Mouse (Mus musculus) hindbrain, postnatal 0 days (tissue): Measurements from ENCODE around the gene A230050P20Rik. TPM values are rescaled to one million over a fixed set of nuclear protein-coding genes. Genes with fewer than 3 reads are reported as not detected.

Experiments used
- ATAC-seq: fragments of 200-750 bp; cut with Nextera tagmentation; 2 replicates; pipeline ENCODE4 v1.8.0; 2017; ENCODE audit warnings: mild to moderate bottlenecking, moderate TSS enrichment, moderate library complexity
- DNase-seq: peaks from one replicate; pipeline ENCODE4 v3.0.0-alpha.2; 2015; ENCODE audit warnings: low spot score
- H3K27ac ChIP-seq: fragments of 300-500 bp; sonication (generic); 2 replicates; pipeline ENCODE4 v1.5.1; 2014; ENCODE audit warnings: mild to moderate bottlenecking
- H3K27me3 ChIP-seq: fragments of 300-500 bp; sonication (generic); 2 replicates; pipeline ENCODE4 v1.6.1; 2014; ENCODE audit warnings: low read length, mixed read lengths; ENCODE audit not compliant: insufficient read depth
- H3K36me3 ChIP-seq: fragments of 300-500 bp; sonication (generic); 2 replicates; pipeline ENCODE4 v1.6.1; 2014; ENCODE audit warnings: low read length, mixed read lengths; ENCODE audit not compliant: insufficient read depth
- H3K4me1 ChIP-seq: fragments of 300-500 bp; sonication (generic); 2 replicates; pipeline ENCODE4 v1.6.1; 2014; ENCODE audit warnings: antibody characterized with exemption, low read length, mixed read lengths; ENCODE audit not compliant: insufficient read depth
- H3K4me2 ChIP-seq: fragments of 300-500 bp; sonication (generic); 2 replicates; pipeline ENCODE4 v1.6.1; 2014; ENCODE audit warnings: low read depth, mild to moderate bottlenecking, low read length, moderate library complexity, mixed read lengths
- H3K4me3 ChIP-seq: fragments of 300-500 bp; sonication (generic); 2 replicates; pipeline ENCODE4 v1.5.1; 2014; ENCODE audit warnings: low read length
- H3K9ac ChIP-seq: fragments of 300-500 bp; sonication (generic); replicated peaks from 2 replicates; pipeline ENCODE4 v1.6.1; 2014; ENCODE audit warnings: mild to moderate bottlenecking, low read length, moderate library complexity, mixed read lengths
- H3K9me3 ChIP-seq: fragments of 300-500 bp; sonication (generic); 2 replicates; pipeline ENCODE4 v1.6.1; 2016; ENCODE audit warnings: low read length, mixed read lengths
- CTCF ChIP-seq: IDR thresholded peaks from 2 replicates; pipeline ENCODE4 v1.5.1; 2016; ENCODE audit warnings: antibody characterized with exemption, control low read depth, low read depth
- WGBS: fragments of 180-500 bp; shearing (Covaris S2); extraction: QIAGEN DNeasy Blood & Tissue Kit; methylation state at CpG from one replicate; pipeline ENCODE4 v1.1.7; 2014; 5-methylcytosine and 5-hydroxymethylcytosine counted together
- polyA plus RNA-seq: library from polyadenylated mRNA; unstranded; fragments of >200 nt; fragmentation: Nextera tagmentation; extraction: Ambion mirVana; gene quantifications from 2 replicates; pipeline ENCODE4 v1.2.1, GENCODE M21; 2015
- total RNA-seq: library from RNA; depleted of rRNA; stranded (reverse); fragments of >200 nt; gene quantifications from 2 replicates; pipeline ENCODE4 v1.2.3, GENCODE M21; 2014

The A230050P20Rik gene
- total and polyA plus RNA-seq, 2 experiments from 2014 or later = 26.0 to 32.7 TPM

DNA sequence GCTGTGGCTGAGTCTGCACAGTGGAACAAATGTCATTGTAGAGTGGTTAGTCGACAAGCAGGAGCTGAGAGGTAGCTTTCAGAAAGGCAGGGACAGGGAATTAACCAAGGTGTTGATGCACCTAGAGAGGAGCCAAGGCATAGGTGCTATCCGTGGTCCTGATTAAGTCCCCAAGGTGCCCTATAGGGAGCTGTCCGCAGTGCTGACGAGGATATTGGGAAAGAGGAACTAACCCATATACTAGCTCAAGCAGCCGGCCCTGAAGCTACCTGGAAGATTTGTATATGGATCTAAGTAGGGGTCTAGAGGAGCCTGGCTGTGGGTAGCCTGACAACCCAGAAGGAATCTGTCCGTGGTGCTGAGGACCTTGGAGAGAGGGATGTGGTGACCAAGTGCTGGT is 11.3 kb upstream of the A230050P20Rik start:
- no peaks in the 10 kb centered on the region for H3K9me3 ChIP-seq
- no peak overlapping the region for H3K9ac ChIP-seq
- no peaks in the 10 kb centered on the region for H3K27me3 ChIP-seq
- no peaks in the 10 kb centered on the region for H3K4me1 ChIP-seq
- DNase-seq (peak; percentile 23), ATAC-seq (no peak)
- no peak overlapping the region for H3K4me2 ChIP-seq
- no peaks in the 10 kb centered on the region for H3K36me3 ChIP-seq
- H3K4me3 ChIP-seq = no peak overlapping the region
- H3K27ac ChIP-seq = no peak overlapping the region
- WGBS = 12% methylated on average over 6 of the region's 6 CpGs
- no peak for TF ChIP-seq CTCF

DNA sequence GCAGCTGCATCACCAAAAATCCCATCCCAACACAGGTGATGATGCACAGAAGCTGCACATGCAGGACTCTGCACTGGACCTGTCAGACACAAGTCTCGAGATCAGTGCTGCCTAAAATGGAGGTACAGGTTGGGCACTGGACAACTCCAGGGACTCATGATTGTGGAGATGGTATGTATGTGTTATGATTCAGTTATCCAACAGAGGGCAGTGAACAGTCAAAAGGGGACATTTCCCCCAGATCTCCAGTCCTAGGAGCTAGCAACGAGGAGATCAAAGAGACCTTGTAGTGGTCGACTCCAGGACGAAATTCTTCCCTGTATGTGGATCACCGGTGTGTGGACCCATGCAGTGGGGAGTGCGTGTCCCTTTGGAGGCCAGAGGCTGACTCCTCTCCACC is 8.5 kb upstream of the A230050P20Rik start:
- H3K4me2 ChIP-seq = no peak overlapping the region
- no peaks in the 10 kb centered on the region for H3K27me3 ChIP-seq
- DNase-seq = no peak
- no peaks in the 10 kb centered on the region for H3K36me3 ChIP-seq
- 41% methylated on average over 6 of the region's 6 CpGs for WGBS
- H3K9ac ChIP-seq = no peak overlapping the region
- H3K4me1 ChIP-seq = no peaks in the 10 kb centered on the region
- H3K9me3 ChIP-seq = no peaks in the 10 kb centered on the region
- no peak overlapping the region for H3K27ac ChIP-seq
- H3K4me3 ChIP-seq = no peak overlapping the region
- no peak for ATAC-seq
- TF ChIP-seq CTCF = no peak

DNA sequence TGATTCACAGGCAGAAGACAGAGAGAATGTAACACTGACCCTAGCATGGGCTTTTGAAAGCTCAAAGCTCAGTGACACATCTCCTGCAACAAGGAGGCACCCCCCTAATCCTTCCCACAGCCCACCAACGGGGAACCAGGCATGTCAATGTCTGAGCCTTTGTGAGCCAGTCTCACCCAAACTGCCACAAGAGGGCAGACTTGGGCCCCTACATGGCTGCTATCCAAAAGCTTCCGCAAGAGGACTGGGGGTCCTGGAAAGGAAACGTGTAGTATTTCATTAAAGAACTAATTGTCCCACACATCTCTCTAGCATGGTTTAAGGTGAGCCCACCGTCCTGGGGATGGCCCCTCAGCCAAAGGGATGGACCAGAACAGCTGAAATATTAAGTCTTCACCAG is 6.6 kb upstream of the A230050P20Rik start:
- no peaks in the 10 kb centered on the region for H3K27me3 ChIP-seq
- no peaks in the 10 kb centered on the region for H3K36me3 ChIP-seq
- 9% methylated on average over 4 of the region's 4 CpGs for WGBS
- no peak overlapping the region for H3K4me2 ChIP-seq
- H3K4me3 ChIP-seq = no peak overlapping the region
- DNase-seq (peak; percentile 70), ATAC-seq (0 out of 2 replicates have a peak, but pooled peaks have one; percentile 10)
- H3K9ac ChIP-seq = no peak overlapping the region
- no peaks in the 10 kb centered on the region for H3K4me1 ChIP-seq
- peak; percentile 66 for TF ChIP-seq CTCF
- no peaks in the 10 kb centered on the region for H3K9me3 ChIP-seq
- no peak overlapping the region for H3K27ac ChIP-seq

DNA sequence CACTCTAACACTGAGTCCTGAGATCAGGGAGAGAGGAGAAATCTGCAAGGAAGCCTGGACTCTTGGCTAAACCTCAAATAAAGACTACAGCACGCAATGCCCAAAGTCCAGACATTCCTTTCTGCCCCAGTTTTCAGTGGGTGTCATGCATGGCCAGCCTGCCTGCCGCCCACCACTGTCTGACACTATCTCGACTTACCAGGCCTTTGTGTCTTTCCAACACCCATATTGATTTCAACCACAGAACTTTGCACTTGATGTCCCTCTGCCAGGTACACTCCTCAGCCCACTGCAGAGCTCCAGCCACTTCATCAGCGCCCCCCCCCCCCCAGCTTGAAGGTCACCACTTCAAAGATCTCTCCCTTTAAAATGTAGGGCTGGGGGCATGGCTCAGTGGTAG is 6.2 kb upstream of the A230050P20Rik start:
- Histone ChIP-seq H3K27me3 (no peaks in the 10 kb centered on the region), H3K4me1 (no peaks in the 10 kb centered on the region), H3K9ac (no peak overlapping the region), H3K4me3 (no peak overlapping the region), H3K9me3 (no peaks in the 10 kb centered on the region), H3K4me2 (no peak overlapping the region), H3K36me3 (no peaks in the 10 kb centered on the region), H3K27ac (no peak overlapping the region)
- no peak for TF ChIP-seq CTCF
- WGBS = 65% methylated on average over 4 of the region's 4 CpGs
- no peak for DNase-seq
- ATAC-seq = no peak

DNA sequence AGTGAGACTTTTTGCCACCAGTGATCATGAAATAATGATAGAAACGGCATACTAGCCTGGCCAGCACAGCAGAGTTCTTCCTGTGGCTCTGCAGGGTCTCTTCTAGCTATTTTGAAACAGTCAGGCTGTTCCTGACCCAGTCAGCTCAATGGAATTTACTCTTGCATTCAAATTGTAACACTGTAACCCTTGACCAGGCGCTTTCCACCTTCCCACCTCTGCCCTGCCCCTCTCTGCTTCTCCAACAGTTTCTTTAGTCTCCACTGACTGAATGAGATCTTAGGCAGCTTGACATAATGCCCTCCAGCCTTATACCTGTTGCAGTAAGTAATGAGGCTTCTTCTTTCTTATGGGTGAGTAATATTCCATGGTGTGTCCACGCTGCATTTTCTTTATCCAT is 1.6 kb upstream of the A230050P20Rik start:
- WGBS = 59% methylated on average over 3 of the region's 3 CpGs
- Histone ChIP-seq H3K4me2 (no peak overlapping the region), H3K4me1 (no peaks in the 10 kb centered on the region), H3K9me3 (no peaks in the 10 kb centered on the region), H3K9ac (no peak overlapping the region), H3K27me3 (no peaks in the 10 kb centered on the region), H3K27ac (no peak overlapping the region), H3K4me3 (no peak overlapping the region), H3K36me3 (no peaks in the 10 kb centered on the region)
- TF ChIP-seq CTCF = no peak
- ATAC-seq = no peak
- no peak for DNase-seq

DNA sequence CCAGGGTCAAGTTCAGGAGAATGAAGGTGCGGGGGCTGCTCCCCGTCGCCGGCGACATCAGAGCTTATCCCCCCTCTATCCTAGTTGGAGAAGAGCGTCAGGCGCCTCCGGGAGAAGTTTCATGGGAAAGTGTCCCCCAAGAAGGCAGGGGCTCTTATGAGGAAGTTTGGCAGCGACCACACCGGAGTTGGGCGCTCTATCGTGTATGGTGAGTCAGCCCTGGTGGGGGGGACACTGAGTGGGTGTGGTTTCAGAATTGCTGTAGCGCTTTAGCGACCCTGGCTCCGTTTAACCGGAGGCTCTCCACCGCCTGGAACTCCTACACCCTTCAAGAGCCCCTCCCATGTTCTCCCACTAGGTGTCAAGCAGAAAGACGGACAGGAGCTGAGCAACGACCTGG is 804 bp downstream of the A230050P20Rik start:
- Histone ChIP-seq H3K9ac (peak overlapping the region; percentile 52), H3K4me1 (no peaks in the 10 kb centered on the region), H3K27me3 (no peaks in the 10 kb centered on the region), H3K27ac (no peak overlapping the region), H3K9me3 (no peaks in the 10 kb centered on the region), H3K4me3 (peak overlapping the region; percentile 41), H3K4me2 (peak overlapping the region; percentile 63), H3K36me3 (0 out of 2 replicates have a peak, but pooled peaks cover 1% of the 10 kb centered on the region)
- WGBS = 11% methylated on average over 19 of the region's 19 CpGs
- ATAC-seq (no peak), DNase-seq (no peak)
- no peak for TF ChIP-seq CTCF

DNA sequence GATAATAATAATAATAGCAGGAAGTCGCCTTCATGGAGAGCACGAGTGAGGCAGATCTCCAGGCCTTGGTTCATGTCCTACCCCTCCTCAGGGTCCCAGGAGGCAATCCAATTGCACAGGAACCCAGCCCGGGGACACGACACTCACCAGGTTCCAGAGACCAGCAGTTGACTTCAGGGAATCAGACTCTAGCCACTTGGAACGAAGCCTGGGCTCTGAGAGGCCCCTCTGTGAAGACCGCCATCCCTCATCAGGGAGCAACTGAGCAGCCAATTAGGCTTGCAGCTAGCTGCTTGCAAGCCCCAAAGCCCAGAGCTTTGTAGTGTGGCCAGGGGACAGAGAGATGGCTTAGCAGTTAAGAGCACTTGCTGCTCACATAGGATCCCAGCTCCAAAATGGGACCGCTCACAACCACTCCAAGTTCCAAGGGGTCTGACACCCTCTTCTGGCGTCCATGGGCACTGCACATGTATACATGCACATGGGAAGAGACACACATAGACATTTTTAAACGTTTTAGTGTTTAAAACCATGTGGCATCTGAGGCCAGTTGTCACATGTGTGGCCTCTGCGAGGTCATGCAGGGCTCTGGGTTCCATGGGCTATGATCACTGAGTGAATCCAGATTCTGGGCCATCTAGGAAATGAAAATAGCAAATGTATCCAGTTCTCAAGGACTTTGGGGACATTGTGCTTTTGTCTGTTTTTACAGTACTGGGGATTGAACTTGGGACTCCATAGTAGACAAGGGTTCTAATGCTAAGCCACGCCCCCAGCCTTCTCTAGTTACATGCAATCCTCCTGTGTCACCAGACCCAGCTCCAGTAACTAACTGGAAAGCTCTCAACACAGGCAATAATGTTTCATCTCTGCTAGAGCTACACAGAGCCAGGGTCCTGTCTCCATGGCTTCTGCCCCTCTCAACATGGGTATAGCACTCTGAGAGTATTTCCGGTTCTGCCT is 2.0 kb downstream of the A230050P20Rik start:
- ATAC-seq = no peak
- H3K27ac ChIP-seq = no peak overlapping the region
- H3K9ac ChIP-seq = no peak overlapping the region
- no peaks in the 10 kb centered on the region for H3K9me3 ChIP-seq
- TF ChIP-seq CTCF = peak; percentile 40
- no peak overlapping the region for H3K4me3 ChIP-seq
- no peaks in the 10 kb centered on the region for H3K27me3 ChIP-seq
- WGBS = 73% methylated on average over 12 of the region's 12 CpGs
- no peak overlapping the region for H3K4me2 ChIP-seq
- no peak for DNase-seq
- H3K4me1 ChIP-seq = no peaks in the 10 kb centered on the region
- 0 out of 2 replicates have a peak, but pooled peaks cover 3% of the 10 kb centered on the region for H3K36me3 ChIP-seq
